Mouse (Mus musculus) testis, adult 2 months (tissue): ENCODE results near the gene Atxn1.

Source experiments
- CTCF ChIP-seq: fragments of 200-500 bp; IDR thresholded peaks from 2 replicates; pipeline ENCODE4 v1.5.1; 2012; ENCODE audit warnings: low read depth, mild to moderate bottlenecking, inconsistent platforms, low read length, moderate library complexity; ENCODE audit not compliant: control insufficient read depth, insufficient read depth, insufficient replicate concordance
- POLR2A ChIP-seq: fragments of 200-500 bp; IDR thresholded peaks from 2 replicates; pipeline ENCODE4 v1.6.1; 2012; ENCODE audit warnings: low read depth, mild to moderate bottlenecking, inconsistent platforms, low read length, moderate library complexity; ENCODE audit not compliant: control insufficient read depth

- TF ChIP-seq CTCF (no peak), POLR2A (no peak)
Measured at GRCm38 (mm10) chr13:45546946-45547345, 417.9 kb downstream of the Atxn1 start.
